Mouse (Mus musculus): ENCODE measurements around the gene Guk1.

Guk1 gene

DNA sequence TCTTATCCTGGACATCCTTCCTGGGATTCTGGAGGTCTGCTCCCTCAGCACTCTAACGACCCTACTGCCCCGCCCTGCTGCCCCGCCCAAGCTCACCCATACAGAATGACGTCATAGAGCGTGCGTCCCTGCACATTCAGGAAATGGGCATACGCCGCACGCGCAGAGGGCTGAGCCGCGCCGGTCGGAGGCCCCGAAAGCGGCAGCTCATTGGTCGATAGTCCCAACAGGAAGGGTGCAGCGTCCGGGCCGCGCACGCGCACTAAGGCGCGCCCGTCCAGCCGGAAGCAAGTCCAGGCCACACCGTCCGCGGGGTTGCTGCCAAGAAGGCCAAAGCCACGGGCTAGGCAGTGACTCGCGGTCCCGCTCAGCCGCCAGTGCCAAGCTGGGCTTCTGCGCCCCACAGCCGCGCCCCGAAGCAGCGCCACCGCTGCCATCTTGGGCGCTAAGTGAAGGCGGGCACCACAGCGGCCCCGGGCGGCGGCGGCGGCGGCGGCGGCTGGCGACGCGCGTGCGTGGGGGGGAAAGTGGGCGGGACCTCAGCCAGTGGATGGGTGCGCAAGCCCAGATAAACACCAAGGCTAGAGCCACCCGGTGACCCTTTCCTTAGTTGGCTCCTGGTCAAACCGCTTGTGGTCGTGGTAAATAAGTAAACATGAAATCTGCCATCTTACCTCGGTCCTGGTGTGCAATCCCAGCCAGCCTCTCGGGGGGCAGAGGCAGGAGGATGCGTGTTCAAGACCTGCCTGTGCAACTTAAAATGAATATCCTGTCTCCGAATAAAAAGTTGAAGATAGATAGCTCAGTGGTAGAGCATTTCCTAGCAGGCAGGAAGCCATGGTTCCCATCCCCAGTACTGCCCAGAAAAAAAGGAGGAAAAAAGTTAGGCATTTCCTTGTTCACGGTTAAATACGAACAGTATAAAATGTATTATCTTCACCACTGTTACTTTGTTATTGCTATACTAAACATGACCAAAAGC, 28.5 kb downstream of the Guk1 start, which contains the start of gene Iba57:
Iba57 (minus strand) TSS at position 485 of the 982 bp plus-strand sequence.
- DNase-seq (ENCODE audit: low spot score in 2 of 2) = peak; percentile 95 to 97

DNA sequence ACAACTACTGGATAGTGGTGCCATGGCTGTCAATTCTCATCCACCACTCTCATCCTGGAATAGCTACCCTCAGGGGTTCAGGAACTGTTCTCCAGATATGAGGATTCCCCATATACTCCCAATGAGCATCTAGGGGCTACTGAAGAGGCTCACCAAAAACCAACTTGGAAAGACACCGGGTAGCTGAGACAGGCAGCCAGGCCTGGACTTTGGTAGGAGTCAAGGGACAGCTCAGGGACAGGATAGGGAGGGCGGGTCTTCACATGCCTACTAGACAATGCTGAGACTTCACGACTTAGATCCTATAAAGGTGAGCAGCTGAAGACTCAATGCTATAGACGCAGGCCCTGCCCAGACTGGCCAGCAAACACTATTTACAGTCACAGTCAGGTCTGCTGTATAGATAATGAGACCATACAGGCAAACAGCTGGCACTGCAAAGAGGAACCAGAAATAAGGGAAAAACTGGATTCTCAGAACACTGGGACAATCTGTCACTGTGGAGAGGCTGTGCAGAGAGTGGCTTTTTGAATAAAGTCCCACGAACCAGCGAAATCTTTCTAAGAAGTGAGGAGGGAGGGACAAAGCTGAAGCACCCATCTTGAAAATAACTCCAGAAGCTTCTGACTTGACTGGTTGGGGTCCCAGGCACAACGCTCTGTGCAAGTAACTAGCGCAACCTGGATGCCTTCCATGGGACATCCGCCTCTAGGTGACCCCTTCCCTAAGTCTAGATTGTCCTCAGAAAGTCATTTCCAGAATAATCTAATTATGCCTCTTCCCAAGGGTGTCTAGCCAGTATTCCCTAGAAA, 29.4 kb downstream of the Guk1 start:
- no peak for DNase-seq (ENCODE audit: low spot score in 2 of 2)

DNA sequence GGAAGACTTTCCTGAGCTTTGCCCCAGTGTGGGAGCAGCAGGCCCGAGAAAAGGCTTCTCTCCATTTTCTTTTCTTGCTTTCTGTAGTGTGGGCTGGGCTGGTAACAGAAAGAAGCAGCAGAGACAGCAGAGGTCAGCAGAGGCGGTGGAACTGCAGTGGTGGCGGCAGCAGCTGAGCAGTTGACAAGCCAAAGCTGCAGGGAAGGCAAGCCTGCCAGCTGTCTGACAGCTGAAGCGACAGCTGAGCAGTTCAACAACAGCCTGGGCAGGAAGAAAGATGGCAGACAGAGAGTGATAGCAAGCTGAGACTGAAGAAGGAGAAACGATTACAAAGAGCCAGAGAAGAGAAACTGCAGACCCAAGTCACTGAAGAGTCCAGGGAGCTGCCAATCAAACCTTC, 30.6 kb downstream of the Guk1 start:
- no peak for DNase-seq (ENCODE audit: low spot score in 2 of 2)

DNA sequence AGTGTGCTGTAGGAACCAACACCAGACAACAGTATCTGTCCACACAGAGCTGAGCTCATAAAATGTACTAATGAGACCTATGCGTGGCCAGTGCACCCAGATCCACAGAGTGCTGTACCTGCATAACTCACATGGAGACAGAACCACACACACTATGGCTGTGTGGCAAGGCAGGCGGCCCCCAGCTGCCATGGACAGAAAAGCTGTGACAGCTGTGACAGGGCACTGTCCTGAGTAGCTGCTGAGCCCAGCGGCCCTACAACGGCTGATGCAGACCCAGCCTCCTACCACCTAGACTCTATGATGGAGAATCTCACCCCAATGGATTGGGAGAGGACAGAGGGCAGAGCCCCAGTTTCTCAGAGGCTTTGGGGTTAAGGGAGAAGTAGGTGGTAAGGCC, 32.5 kb downstream of the Guk1 start:
- no peak for DNase-seq (ENCODE audit: low spot score in 2 of 2)

DNA sequence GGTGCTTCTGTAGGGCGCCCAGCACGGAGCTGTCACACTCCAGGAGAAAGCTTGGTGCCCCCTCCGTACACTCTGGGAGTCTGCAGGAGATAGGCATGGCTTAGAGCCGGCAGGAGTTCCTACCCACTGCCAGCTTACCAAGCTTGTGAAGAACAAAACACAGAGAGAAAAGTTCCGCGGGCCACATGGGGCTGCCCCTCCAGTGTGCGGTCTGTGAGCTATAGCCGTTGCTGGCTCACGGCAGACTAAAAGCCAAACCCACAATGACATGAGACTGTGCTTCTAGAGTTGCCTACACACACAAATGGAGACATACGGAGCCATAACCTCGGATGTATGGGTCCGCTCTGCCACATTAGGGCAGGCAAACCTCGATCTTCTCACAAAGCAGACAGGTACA, 32.9 kb downstream of the Guk1 start:
- no peak for DNase-seq (ENCODE audit: low spot score in 2 of 2)

DNA sequence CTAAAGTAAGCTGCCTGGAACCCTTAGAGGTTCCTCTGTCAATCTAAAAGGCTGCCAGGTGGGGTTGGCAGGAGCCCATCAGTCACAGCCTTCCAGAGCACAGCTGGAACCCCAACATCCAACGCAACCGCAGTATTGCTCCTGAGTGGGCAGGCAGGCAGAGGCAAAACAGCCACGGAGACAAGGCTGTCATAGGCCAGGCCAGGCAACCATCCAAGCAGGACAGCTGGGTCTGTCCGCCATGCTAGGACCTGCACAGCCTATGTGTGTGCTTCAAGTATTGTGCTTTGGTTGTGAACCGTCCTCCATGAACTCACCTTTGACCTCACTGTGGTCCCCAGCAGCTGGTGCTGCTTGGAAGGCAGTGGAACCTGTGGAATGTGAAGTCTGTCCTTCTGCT, 36.1 kb downstream of the Guk1 start:
- no peak for DNase-seq (ENCODE audit: low spot score in 2 of 2)

DNA sequence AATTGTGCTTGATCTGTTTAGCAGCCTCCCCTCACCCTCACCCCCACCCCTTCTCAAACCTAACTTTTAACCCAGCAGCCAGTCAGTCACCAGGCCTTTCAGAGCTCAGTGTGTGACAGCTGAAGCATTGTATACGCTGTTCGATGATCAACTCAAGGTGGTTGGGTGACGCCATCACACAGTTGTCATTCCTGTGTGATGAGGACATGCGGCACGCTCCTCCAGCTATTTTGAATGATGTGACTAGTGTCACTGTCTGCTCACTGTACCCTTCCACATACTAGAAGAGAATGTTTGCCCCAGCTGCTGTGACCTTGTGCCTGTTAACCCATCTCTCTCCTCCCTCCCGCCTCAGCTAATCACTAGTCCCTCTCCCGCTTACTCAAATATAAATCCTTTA, 37.8 kb downstream of the Guk1 start:
- no peak for DNase-seq (ENCODE audit: low spot score in 2 of 2)

DNA sequence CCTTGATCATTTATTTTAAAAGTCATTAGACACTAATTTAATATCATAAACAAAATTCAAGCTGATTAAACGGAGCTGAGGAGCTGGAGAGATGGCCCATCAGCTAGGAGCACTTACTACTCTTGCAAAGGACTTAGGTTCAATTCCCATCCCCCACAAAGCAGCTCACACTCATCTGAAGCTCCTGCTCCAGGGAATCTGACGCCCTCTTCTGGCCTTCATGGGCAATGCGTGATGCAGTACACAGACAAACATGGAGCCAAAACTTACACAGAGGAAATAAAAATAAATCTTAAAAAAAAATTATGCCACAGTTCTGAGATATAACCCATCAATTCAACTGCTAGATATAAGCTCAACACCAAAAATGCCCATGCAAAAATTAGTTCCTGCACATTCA, 40.3 kb downstream of the Guk1 start:
- no peak for DNase-seq (ENCODE audit: low spot score in 2 of 2)

DNA sequence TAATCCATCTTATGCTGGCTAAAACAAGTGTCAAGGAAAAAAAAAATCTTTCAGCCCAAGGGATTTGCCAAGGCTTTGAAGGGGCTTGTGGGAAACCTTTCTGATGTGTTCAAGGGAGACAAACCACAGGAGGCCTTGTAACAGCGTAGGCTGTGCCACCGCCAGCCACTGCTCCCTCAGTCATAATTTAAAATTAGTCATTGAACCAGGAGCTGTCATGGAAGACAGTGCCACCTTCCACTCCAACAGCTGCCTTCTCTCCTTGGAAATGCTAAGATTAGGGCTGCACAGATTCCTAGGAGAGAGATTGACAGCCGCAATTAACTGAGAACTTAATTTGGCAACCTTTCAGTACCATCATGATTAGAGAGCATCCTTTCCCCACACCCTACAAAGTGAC, 42.7 kb downstream of the Guk1 start:
- no peak for DNase-seq (ENCODE audit: low spot score in 2 of 2)

DNA sequence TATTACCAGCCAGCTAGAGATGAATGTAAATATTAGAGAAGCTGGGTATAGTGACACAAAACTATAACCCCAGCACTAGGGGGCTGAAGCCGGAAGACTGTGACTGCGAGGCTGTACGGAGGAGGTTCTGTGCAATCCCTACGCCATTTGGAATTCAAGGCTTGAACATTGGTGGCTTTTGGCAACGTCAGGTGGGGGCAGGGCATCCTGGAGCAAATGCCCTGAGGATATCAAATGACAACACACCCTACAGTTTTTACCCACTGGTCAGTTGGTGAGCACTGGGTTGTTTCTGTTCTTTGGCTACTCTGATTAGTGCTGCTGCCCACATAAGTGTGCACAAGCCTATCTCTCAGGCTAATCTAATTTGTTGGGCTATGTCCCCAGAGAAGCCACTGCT, 49.0 kb downstream of the Guk1 start:
- no peak for DNase-seq (ENCODE audit: low spot score in 2 of 2)

DNA sequence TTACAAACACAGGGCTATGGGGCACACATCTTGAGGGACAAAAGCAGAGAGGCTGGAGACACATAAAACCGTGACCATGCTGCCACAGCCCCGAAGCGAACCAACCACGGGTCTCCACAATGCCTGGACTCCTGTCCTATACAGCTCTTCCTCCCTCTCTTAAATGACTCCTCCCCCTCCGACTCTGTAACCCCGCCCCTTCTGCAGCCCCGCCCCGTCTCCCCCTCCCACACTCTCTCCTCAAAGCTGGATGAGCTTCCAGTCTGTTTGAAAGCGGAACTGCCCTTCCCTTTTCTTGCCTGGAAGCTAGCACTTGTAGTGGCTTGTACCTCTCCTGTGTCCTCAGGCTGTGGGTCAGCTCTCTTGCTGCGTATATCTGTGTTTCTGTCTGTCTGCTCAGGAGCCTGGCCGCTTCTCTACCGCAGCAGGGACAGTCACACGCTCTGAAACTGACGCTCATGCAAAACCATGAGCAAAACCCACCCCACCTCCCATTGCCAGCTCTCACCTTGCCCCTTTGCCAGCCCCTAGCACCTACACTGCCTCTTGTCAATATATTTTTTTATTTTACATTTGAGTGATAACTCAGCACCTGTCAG, 50.1 kb downstream of the Guk1 start:
- DNase-seq (ENCODE audit: low spot score in 2 of 2) = no peak

DNA sequence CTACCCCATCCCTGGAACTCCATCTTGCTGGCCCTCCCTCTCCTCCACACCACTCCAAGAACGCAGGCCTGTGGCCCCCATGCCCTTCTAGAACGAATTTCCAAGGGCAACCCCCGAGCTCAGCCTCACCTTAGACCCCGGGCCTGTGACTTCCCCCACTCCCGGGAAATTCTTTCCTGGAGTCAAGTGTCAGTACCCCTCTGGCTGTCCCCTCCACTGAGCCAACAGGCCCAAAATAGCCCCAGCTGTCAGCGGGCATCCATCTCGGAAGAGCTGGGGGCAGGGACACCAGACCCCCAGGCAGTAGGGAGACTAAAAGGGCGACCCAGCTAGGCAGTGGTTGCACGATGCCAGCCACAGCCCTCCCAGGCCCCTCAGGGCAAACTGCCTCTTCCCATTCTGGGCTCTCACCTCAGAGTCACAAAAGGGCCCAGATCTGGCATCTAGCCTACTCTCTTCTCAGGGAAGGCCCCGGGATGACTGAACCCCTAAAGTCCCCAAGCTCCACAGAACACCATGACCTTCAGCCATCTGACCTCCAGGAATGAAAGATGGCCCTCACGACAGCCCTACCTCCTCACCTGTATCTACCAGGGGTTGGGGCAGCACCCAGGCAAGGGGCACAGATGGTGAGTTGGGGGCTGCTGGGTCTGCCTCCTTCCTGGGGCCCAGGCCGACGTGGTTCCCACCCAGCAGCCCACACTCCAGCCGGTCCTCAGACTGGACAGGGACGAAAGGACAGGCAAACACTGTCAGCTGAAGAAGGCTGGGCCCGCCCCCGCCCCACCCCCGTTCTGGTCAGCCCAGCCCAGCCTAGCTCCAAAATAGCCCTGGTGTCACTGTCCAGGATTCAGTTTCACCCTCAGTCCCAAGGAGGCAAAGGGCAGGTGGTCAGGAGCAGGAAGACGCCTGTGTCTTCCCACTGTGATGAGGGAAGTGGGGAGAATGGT, 53.2 kb downstream of the Guk1 start:
- DNase-seq (ENCODE audit: low spot score in 2 of 2) = no peak

DNA sequence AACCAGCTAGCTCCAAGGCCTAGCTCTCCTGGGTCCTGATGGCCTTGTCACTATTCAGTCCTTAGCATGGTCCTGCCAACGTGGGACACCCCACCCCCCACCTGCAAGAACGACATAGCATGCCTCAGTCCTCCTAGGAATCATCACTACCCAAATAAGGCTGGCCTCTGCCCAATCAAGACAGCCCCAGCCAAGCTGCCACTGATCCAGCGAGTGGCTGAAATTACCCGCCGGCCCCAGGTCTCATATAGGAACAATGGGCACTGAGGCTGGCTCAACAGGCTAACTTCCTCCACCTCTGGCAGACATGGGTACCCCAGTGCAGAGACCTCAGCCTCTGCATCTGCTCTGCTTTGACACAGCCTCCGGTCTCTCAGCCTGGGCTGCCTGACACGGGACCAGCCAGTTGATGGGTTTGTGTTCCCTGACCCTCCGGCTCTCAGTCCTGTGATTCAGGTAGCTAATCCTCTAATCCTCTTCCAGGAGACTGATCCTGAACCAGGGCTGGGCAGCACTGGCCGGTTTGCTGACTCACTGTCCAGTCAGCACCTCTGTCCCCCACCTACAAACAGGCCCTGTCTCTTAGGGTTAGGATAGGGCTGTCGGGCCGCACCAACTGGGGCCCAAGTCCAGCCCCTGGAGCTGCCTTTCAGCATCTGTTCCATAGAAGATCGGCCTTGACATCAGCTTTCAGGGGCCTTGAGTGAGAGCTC, 54.9 kb downstream of the Guk1 start:
- no peak for DNase-seq (ENCODE audit: low spot score in 2 of 2)

DNA sequence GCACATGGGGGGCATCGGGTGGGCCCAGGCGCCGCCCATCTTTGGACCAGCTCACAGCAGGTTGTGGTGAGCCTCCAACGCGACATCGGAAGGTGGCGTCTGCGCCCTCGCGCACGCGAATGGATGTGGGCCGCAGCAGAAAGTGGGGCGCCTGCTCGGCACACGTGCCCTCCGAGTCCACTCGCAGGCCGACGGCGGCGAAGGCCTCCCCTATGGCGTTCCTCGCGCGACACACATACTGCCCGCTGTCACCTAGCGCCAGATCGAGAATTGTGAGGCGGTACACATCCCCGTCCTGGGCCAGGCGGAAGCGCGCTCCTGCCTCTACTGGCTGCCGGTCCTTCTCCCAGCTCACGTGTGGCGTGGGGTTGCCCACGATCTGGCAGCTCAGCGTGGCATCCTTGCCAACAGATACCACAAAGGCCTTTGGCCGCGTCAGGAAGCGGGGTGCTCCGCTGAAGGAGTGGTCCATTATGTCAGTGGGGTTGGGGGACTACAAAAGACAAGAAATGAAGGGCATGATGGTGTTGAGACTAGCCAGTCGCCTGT, 56.0 kb downstream of the Guk1 start, which contains the start of gene Obscn:
Obscn (minus strand) TSS at position 499 of the 549 bp plus-strand sequence.
- DNase-seq (ENCODE audit: low spot score in 2 of 2) = no peak

DNA sequence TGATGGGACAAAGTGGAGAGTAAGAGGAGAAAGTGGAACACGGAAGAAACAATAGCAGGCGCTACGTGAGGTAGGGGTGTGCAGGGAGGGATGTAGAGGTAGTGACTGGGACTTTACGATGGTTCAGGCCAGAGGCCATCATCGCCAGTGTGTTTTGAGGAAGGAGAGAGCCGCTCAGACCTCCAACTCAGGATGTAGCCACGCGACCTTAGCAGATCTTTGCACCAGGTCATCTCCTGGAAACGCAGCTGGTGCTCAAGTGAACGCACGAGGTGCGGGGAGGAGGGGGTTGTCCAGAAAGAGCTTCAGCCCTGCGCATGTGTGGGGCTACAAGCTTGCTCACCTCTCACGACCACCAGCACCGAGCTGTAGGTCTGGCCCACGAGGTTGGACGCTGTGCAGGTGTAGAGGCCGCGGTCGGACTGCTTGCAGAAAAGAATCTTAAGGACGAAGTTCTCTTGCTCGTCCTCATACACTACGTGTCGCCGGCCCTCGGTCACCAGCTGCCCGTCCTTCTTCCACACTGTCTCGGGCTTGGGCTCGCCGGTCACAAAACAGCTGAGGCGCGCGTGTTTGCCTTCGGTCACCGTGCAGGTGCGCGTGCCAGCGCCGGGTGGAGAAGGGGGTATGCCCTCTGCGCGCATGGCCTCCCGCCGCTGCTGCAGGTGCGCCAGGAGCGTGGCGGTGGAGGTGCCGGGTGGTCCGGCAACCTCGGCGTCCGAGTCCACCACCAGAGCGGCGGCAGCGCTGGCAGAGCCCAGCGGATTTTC, 56.8 kb downstream of the Guk1 start:
- no peak for DNase-seq (ENCODE audit: low spot score in 2 of 2)

DNA sequence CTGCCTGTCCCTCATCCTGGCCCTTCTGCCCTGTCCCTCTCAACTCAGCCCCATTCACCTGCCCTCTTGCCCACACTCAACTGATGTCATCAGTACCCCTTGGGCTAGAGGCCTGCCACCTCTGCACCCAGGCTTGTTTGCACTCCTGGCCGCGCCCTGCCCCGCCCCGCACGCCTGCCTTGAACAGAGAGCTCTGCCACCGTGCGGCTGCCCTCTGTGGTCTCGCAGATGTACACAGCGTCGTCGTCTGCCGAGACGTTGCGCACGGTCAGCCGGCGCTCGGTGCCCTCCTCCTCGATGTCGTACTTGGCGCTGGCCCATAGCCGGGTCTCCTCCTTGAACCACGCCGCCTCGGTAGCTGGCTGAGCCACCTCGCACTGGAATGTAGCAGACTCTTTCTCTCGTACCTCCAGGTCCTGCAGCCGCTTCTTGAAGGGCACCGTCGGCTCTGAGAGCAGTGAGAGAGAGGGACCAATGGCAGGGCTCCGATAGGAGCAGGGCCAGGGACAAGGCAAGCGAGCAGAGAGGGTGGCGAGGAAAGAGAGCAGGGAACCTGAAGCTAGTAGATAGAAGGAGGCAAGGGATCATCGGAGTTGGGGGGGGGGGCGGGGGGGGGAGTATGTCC, 57.5 kb downstream of the Guk1 start:
- DNase-seq (ENCODE audit: low spot score in 2 of 2) = peak in 1 of 2 experiments; percentile 37

Measured in spleen, postnatal 10 days (tissue).